Mouse (Mus musculus) thymus, postnatal 0 days (tissue): ENCODE data around the gene Gm47791. TPM values are rescaled to one million over a fixed set of nuclear protein-coding genes. Genes with fewer than 3 reads are reported as not detected.

Experiments
- DNase-seq: peaks from one replicate; pipeline ENCODE4 v3.0.0-alpha.2; 2015; ENCODE audit warnings: low spot score
- polyA plus RNA-seq: library from polyadenylated mRNA; unstranded; fragments of >200 nt; fragmentation: Nextera tagmentation; extraction: Ambion mirVana; gene quantifications from 2 replicates; pipeline ENCODE4 v1.2.1, GENCODE M21; 2015

The Gm47791 gene
- polyA plus RNA-seq, 1 experiment from 2014 or later = not detected

DNA sequence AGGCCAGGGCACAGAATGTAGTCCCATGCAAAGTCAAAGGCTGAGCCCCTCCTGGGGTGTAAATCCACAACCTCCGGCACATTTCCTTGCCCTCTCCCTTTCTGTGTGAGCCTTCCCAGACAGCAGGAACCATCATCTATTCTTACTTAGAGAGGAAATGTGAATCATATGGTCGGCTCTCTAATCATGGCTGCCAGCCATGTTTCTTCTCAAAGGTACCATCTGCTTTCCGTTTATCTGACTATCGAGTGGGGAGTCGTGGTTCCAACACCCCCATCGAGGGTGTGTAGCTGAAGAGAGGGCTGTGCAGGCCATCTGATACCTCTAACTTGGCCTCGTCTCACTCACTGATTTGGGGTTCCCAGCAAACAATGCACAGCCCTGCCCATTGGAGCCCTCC is 17.0 kb upstream of the Gm47791 start:
- no peak for DNase-seq

DNA sequence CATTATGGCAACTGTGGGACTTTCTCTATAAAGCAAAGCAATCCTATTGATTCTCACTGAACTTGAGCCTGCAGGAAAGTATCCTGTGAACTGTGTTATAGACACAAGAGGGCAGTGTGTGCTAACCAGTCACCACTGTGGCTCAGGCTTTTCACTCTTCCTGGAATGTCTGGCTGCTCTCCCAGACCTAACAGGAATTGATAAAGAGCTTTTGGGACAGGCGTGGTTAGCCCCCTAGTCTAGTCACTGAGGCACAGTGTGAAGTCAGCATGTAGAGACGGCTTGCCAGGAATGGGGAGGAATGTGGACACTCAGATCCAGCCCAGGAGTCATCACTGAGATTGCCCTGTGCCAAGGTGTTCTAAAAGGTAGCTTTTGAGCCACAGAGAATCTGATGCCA is 16.4 kb upstream of the Gm47791 start:
- peak; percentile 36 for DNase-seq

DNA sequence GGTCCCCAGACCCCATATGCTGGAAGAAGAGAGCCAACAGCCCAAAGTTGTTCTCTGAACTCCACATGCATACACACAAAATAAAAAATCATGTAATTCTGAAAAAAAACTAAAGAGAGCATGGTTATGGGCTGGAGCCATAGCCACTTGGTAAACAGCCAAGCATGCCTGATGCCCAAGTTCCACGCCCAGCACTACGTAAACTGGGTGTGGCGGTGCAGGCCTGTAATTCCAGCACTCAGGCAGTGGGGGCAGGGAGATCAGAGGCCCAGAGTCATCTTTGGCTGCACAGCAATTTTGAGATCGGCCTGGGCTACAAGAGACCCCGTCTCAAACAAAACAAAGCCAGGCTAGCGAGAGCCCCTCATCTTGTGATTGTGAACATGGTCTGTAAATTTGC is 14.5 kb upstream of the Gm47791 start:
- DNase-seq = no peak

- no peak for DNase-seq
Observed at GRCm38 (mm10) chr1:82783559-82783958, 12.5 kb upstream of the Gm47791 start.

- DNase-seq = no peak
Observed at GRCm38 (mm10) chr1:82779388-82779966, 8.4 kb upstream of the Gm47791 start.

DNA sequence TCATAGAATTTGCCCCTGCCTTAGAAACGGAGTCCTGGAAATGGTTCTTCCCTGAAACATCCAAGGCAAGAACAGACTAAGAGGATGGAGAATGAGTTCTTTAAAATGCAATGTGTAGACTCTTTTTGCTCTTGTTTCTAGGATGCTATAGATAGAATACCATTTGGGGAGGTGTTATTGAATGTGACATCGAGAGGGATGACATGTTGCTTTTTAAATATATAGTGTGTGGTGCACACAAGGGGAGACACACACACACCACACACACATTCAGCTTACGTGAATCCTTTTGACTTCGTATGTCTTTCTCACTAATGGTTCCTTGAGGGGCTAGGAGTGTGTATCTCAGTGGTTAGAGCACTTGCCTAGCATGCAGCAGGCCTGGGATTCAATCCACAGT is 4.2 kb upstream of the Gm47791 start:
- no peak for DNase-seq

GRCm38 (mm10) chr1:82773208-82773607 is 2.2 kb upstream of the Gm47791 start:
- no peak for DNase-seq

- no peak for DNase-seq
Observed at GRCm38 (mm10) chr1:82772428-82772827, 1.4 kb upstream of the Gm47791 start.

- no peak for DNase-seq
Observed at GRCm38 (mm10) chr1:82768269-82768668, 2.8 kb downstream of the Gm47791 start, which contains the start of gene Tm4sf20. Gene Tm4sf20 (minus strand): TSS chr1:82768461.

GRCm38 (mm10) chr1:82766641-82767040 is 4.4 kb downstream of the Gm47791 start:
- no peak for DNase-seq

GRCm38 (mm10) chr1:82766227-82766626 is 4.8 kb downstream of the Gm47791 start:
- DNase-seq = no peak

DNA sequence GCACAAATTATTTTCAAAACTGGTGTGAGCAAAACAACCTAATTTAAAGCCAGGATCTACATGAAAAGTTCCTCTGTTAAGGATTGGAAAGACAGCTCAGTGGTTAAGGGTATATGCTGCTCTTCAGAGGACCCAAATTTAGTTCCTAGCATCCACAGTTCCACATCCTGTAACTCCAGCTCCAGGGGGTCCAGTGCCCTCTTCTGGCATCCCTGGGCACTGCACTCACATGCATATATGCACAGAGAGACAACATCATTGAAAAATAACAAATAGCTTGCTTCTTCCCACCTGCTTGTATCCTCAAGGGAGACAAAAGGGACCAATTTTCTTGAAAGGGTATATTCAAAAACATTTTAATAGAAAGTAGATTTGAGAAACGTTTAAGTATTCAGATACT is 8.8 kb downstream of the Gm47791 start:
- no peak for DNase-seq

GRCm38 (mm10) chr1:82761454-82762169 is 9.4 kb downstream of the Gm47791 start:
- DNase-seq = no peak

DNA sequence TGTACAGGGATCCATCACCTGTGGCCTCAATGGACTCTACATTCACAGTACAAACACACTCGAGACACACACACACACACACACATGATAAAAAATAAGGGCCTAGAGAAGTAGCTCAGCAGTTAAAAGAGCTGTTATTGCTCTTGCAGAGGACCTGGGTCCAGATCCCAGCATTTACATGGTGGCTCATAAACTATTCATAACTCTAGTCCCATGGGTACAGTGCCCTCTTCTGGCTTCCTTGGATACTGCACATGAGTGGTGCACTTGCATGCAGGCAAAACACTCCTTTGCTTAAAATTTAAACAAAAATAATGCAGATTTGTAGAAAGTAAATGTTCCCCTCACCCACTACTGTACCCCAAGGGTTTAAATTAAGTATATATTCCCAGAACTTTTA is 11.5 kb downstream of the Gm47791 start:
- DNase-seq = peak; percentile 14

GRCm38 (mm10) chr1:82747714-82748452 is 23.2 kb downstream of the Gm47791 start:
- DNase-seq = no peak

DNA sequence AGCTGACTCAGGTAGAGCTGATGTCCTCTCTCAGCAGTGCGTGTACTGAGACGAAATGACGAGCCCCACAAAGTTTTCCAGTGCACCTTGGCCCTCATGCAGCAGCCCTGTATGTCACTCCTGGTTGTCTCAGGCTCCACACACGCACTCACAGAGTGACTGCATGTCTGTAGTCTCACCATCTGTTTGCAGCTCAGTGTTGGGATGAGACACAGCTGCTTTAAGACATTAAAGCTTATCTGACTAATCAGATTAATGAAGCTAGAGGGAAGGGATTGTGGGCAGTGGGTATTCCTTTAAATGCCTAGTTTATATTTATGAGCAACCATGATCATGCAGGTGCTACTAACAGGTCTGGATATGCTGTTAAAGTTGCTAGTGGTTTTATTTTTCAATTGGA is 24.6 kb downstream of the Gm47791 start:
- DNase-seq = no peak

GRCm38 (mm10) chr1:82743962-82744361 is 27.1 kb downstream of the Gm47791 start:
- DNase-seq = no peak

DNA sequence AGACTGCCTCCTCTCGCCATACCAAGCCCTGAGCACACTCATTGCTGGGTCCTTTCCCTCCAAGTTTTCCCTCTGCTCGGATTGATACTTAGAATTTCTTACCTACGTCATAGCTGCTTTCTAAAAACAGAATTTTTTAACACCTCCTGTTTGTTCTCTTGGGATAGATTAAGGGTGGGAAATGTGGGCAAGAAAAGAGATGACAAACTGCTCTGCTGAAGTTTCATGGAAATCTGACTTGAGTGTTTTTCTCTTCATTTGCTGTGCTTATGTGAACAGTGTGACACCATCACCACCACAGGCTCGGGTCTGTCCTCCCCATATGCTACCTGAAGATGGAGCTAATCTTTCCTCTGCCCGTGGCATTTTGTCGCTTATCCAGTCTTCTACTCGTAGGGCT is 29.5 kb downstream of the Gm47791 start:
- no peak for DNase-seq

- DNase-seq = no peak
Observed at GRCm38 (mm10) chr1:82738066-82738465, 33.0 kb downstream of the Gm47791 start.

GRCm38 (mm10) chr1:82733357-82733756 is 37.7 kb downstream of the Gm47791 start:
- DNase-seq = no peak

DNA sequence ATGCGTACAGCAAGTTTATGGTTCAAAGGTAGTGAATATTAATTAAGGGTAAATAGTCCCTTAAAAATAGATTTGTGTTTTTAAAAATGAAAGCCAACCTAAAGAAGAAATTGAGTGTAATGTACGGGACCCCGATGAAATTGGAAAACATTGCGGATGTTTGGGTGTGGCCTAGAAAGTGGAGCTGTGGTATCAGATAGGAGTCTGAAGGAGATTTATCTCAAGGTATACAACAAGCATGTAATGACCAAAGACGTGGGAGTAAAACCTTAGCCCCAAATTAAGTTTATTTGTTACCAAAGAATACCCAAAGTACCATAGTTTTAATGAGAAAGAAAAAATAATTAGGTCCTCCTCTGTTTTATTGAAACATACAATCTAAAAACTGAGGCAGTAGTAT is 44.6 kb downstream of the Gm47791 start:
- DNase-seq = no peak

DNA sequence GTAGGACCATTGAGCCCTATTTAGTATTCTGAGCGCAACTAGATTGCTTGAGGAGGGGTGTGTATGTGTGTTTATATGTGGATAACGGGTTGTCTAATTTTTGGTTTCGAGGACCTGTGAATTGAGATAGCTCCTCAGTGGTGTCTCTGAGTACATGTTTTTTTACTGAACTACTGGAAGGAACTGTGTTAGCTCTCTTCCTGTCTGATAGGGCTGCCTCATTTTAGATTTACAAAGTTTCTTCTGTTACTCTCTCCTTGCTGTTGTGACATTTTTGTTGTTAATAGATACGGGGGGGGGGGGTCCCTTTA is 45.2 kb downstream of the Gm47791 start:
- no peak for DNase-seq
